Mouse (Mus musculus): ENCODE data around the gene Cyb5r4. TPM values are rescaled to one million over a fixed set of nuclear protein-coding genes. Genes with fewer than 3 reads are reported as not detected.
"Not testable (repeated sequence)": the region's sequence is repeated elsewhere in the genome, so short reads cannot be mapped to it uniquely, and the experiment has no call there.

The Cyb5r4 gene
- total RNA-seq, 2 experiments from 2014 or later: 31.7 to 35.9 TPM

DNA sequence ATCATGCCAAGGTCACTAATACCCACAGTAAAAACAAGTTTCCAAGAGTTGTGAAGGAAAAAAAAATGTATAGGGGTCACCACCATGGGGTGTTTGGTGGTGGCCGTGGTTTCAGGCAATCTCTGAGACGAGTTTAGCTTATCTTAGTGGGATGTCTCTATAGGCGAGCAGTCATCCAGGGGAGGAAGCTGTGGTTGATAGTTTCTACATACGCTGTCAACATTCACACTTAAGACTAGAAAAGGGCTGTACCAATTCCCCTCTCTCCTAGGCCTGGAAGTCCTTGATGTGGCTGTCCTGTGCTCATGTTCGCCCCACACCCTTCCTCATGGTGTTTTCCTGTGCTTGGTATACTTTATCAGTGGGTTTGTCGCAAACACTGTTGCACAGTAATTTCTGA lies 4.0 kb downstream of the Cyb5r4 start:
- no peak for DNase-seq

GRCm38 (mm10) chr9:87027423-87028084 lies 5.7 kb downstream of the Cyb5r4 start:
- DNase-seq: peak; percentile 74

GRCm38 (mm10) chr9:87032196-87032595 lies 10.4 kb downstream of the Cyb5r4 start:
- no peak for DNase-seq

DNA sequence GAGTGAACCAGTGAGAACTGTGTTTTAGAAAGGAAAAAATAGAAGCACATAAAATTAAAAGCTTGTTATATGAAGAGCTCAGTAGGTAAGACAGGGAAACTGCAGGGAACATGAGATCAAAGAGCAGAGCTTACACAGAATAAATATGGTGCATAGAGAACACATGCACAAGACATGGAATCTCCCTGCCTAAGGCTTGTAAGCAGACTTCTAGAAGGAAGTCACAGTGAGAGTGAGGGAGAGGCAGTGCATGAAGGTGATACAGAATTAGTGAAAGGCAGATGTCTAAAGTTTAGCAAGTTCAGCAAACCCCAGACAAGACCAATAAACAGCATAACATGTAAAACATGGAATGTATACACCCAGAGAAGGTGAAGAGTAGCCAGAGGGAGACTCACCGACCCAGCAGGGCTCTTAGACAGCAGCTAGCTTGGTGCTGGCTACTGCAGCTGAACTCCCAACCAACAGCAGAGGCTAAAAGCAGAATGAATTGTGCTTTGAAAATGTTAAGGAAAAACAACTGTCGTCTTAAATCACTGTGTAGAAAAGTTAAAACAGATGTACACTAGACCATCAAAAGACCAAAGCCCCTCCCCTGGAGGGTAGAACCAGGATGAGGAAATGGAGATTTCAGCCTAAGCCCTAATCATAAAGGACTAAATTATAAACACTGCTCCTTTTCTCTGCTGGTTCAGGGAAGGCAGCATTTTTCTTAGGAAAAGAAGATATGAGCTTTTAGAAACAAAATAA lies 13.2 kb downstream of the Cyb5r4 start:
- no peak for DNase-seq

DNA sequence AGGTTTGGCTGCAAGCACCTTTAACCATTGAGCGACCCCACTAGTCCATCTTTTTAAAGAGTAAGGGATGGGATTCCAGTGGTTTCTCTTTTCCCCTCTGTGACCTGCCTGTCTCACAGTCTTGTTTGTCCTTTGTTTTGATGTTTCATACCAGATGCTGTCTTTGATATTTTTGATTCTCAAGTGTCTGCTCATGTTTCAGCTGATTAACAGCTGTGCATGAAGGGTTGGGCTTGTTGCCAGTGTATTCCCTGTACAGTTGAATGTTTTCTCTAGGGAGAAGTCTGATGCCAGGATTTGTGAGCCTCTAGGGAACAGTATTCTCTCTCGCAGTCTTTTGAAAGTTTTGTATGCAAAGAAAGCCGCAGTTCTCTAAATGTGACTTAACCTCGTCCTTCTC lies 27.6 kb downstream of the Cyb5r4 start:
- DNase-seq: peak; percentile 45

DNA sequence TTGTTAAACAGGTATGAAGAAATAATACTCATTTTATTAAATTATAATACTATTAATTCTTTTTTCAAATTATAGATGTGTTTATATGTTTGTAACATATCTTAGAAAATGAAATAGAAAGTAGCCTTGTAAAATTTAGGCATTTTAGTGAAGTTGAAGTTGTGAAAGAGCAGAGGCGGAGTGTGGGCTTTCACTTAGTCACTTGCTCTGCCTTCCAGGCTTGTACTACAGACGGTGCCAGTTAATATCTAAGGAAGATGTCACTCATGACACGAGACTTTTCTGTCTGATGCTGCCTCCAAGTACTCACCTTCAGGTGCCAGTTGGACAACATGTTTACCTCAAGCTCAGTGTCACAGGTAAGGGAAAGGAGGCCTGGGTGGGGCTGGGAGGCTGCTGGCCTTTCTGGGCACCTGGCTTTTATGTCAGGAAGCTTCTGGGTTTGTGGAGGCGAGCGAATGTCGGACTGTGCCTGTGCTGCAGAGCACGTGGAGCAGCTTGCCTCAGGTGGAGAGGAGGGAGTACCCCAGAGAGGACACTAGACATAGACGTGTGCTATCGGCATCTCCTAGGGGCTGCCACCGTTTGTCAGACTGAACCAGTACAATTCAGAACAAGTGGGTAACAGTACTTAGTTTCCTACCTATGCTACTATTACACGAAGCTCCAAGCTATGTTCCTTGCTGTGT lies 33.9 kb downstream of the Cyb5r4 start:
- no peak for DNase-seq

GRCm38 (mm10) chr9:87062337-87062736 lies 40.5 kb downstream of the Cyb5r4 start:
- DNase-seq: no peak

- no peak for DNase-seq
These were observed 46.3 kb downstream of the Cyb5r4 start for GRCm38 (mm10) chr9:87068160-87068559.

DNA sequence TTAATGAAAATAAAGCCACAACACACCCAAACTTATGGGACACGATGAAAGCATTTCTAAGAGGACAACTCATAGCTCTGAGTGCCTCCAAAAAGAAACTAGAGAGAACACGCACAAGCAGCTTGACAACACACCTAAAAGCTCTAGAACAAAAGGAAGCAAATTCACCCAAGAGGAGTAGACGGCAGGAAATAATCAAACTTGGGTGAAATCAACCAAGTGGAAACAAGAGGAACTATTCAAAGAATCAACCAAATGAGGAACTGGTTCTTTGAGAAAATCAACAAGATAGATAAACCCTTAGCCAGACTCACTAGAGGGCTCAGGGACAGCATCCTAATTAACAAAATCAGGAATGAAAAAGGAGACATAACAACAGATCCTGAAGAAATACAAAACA lies 49.8 kb downstream of the Cyb5r4 start:
- not testable (repeated sequence) for DNase-seq

GRCm38 (mm10) chr9:87077919-87078318 lies 56.1 kb downstream of the Cyb5r4 start:
- peak; percentile 6 for DNase-seq

DNA sequence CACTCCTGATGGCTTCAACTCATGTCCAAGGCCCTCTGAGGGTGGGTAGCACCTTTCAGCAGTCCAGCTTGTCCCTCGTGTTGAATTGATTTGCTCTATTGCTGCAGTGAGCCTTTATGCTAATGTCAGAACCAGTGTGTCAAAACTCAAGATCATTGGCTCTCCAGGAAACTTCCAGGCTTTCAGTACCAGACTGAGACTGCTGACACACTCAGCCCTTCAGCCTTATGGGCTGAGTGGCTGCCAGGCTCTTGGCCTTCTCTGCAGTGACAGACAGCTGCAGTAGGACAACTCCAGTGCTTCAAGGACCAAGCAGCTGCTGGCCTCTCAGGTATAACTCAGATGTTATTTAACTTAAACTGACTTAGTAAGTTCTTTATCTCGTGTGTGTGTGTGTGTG lies 57.7 kb downstream of the Cyb5r4 start:
- DNase-seq: peak; percentile 31

DNA sequence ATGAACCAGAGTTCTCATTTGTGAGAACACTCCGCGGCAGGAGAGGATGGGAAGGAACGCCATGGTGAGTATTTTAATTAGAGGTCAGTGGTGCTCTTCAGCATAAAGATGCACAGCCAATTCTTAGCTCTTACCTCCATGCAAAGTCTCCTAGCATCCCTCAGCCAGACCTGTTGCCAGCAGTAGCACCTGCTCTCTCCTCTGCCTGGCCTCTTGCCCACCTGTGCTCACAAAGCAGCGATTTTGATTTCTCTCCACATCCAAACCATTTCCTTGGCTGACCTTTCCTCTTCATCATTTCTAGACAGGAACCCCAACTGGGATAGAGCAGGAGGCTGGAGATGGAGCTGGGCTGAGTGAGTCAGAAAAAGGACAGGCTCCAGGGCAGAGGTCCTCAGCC lies 65.2 kb downstream of the Cyb5r4 start:
- no peak for DNase-seq

DNA sequence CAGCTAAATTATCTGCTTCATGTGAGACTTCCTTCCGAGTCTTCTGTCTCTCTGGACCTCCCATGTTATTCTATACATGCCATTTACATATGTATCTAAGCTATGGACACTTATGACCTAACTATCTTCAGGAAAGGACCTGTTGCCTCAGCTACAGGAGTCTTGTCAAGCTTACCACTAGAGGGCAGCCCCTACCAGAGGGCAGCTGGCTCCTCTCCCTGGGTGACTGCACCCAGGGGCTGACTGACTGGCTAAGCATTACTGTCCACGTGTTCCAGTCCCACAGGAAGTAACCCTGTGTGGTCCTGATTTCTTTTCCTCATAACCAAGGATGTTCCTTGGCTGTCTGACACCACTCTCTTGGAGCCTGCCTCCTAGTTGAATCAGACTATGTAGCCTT lies 76.2 kb downstream of the Cyb5r4 start:
- peak; percentile 69 for DNase-seq

DNA sequence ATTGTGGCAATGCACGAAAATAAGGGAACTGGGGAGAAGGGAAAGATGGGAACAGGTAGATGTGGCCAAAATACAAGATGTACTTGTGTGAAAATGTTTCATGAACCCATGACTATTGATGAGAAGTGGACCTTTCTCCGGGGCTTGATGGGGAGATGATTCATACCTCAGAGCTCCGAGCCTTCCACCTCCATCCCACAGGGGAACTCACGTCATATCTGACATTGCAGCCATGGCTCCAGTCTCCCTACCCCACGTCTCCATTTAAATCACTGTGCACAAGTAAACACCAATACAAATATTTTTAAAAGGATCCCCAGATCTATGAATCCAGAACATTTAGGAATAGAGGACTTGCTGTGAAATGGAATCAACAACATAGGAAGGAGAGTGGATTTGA lies 93.2 kb downstream of the Cyb5r4 start:
- no peak for DNase-seq

DNA sequence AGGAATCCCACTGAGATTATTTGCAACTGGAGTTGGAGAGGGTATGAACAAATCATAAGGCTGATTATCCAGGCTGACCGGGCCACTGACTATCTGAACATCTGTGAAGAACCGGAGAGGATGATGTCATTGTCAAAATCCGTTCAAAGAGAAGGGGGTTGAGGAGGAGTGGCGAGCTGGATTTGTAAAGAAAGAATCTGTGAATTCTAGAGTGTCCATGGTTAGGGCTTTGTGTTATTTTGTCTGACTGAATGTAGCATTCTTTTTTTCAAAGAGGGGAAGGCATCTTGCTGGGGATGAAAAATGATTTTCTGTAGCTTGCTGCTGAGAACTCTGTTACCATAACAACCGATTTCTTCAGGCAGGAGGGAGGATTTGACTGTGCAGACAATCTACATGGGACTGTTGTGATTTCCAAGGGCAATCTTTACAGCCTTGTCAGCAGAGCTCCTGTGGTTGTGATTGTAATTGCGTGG lies 93.7 kb downstream of the Cyb5r4 start:
- DNase-seq: no peak

DNA sequence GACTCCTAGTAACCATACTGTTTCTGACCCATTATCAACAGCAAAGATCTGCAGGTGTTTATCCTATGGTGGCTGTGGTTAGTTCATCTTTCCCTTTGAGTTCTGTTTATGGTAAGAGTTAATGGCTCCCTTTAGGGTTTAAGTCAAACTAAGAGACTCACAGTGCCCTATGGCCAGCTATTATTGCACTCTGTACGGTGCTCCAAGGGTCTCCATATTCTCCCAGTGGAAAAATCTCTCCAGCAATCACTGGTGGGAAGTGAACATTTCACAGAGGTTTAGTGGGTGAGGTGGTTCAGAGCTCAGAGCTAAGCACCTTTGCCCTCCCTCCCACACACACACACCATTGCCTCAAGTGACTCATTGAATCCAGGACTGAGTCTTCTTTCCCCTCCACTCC lies 94.2 kb downstream of the Cyb5r4 start:
- no peak for DNase-seq

DNA sequence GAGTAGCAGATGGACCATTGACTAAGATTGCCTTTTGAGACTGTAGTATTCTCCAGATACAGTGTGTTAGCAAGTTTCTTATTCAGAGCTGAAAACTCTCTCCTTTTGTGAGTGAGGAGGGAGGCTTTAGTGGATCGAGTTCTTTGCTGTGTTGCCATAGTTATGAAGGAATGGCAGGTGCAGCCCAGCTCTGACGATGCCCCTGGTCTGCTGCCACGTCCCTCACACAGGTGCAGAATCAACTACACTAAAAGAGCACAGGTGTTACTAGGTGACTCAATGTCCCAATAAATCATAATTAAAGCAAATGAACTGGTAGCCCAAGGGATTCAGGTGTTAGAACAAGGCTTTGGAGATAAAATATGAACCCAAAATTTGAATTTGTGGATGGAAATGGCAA lies 97.2 kb downstream of the Cyb5r4 start:
- DNase-seq: no peak

DNA sequence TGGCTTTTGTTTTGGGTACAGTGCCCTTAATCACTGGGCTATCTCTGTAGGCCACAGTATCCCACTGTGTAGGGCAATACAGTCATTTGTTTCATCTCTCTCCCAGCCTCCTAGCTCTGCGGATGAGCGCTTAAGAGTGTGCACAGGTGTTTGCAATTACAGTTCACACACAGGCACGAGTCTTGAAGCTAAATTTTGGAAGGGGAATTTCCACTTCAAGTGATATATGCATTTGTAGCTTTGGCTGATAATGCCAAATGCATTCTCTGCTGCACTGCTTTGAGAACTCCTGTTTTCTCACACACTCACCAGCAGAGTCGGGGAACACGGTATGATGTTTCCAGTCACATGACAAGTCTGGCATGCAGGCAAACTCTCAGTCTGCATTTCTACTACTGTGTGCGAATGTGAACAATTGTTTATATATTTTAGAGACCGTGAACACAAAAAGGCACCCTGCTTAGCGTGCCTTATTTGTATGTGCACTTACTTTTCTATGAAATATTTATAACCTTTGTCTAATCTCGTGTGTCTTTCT lies 100.2 kb downstream of the Cyb5r4 start:
- no peak for DNase-seq

GRCm38 (mm10) chr9:87127046-87127445 lies 105.2 kb downstream of the Cyb5r4 start:
- DNase-seq: not testable (repeated sequence)

Data from adrenal gland, postnatal 10 days (tissue).